Mouse (Mus musculus): ENCODE measurements at regions not wholly inside any gene's neighbourhood (a gene's known extent, or its start where the extent isn't known, plus 50 kb on each side); places are given as distances from the start of the nearest gene placed in this dataset.

GRCm38 (mm10) chr16:78156876-78157232 lies 144.4 kb upstream of the Cxadr start:
- no peak for TF ChIP-seq CTCF (IDR thresholded peaks at IDR 0.05)
- no peak for TF ChIP-seq EP300 (IDR thresholded peaks at IDR 0.05; ENCODE audit: insufficient read depth, low read depth, low read length)
- TF ChIP-seq POLR2A (IDR thresholded peaks at IDR 0.05; ENCODE audit: insufficient read depth, low read depth, low read length): no peak

Data from heart, adult 2 months (tissue).